Mouse (Mus musculus): ENCODE measurements around the gene Rnase13.

GRCm38 (mm10) chr14:51896019-51896418 lies 26.6 kb downstream of the Rnase13 start:
- TF ChIP-seq CTCF (conservative IDR thresholded peaks at IDR 0.05; ENCODE audit: low read length) (no peak), POU5F1 (IDR thresholded peaks at IDR 0.05; ENCODE audit: borderline replicate concordance, low read length) (no peak), NANOG (IDR thresholded peaks at IDR 0.05; ENCODE audit: borderline replicate concordance, low read length) (no peak)

Measured in E14TG2a.4 (cell line).